Mouse (Mus musculus): ENCODE data around the gene Khdrbs1.
"Not testable (repeated sequence)": the region's sequence is repeated elsewhere in the genome, so short reads cannot be mapped to it uniquely, and the experiment has no call there.

Khdrbs1 gene

DNA sequence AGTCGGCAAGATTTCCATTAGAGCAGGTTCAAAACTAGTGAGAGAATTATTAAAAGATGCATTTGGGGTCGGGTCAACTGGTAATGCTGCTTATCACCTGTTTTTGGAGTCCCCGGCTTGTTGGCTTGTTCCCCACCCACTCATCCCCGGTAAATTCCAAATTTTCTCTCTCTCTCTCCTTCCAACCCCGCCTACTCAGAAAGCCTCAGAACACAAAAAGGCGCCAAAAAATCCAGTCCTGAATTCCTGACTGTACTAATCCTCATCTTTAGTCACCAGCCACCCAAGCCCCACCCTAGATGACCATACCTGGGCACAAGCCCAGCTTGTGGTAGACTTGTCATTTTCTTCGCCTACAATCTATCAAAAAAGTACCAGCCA lies 897 bp upstream of the Khdrbs1 start:
- DNase-seq, result peak in 1 of 2 experiments; percentile 17

DNA sequence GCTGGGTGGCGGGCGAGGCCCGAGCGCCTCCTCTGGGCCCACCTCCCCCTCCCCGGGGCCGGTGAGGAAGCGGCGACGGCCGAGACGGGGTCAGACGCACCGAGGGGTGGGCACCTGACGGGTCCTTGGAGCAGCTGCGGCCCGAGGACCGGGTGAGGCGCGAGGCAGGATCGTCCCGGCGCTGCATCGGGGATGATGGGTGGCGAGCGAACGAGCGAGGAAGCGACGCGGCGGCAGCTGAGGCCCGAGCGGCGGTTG lies 200 bp downstream of the Khdrbs1 start:
- no peak for DNase-seq

DNA sequence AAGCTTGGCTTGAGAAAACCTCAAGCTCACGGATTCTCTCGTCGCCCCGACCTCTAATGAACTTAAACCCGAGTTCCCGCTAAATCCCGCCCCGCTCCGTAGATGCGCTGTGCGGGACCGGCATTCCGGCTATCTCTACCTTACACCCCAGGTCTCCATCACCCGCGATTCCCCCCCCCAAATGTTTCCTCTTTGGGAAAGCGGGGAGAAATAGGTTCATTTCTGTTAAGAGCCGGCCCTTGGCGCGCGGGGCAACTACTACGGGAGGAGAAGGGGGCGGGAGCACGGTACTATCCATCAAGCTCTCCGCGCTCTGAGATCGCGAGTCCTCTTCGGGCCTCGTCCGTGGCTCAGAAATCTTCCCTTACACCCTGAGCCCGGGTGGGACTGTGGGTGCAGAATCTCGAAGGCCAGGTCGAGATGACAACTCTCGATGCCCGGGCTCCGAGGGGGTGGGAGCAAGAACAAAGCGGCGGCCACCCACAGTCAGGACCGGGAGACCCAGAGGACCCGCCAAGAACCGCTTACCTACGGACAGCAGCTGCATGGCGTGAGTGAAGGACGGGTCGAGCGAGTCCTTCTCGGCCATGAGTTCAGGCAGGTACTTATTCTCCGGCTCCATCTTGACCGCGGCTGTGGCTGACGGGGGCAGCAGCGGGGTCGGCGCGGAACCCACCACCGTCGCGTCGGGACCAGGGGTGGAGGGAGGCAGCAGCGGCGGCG lies 691 bp downstream of the Khdrbs1 start:
- peak; percentile 62 to 73 for DNase-seq

DNA sequence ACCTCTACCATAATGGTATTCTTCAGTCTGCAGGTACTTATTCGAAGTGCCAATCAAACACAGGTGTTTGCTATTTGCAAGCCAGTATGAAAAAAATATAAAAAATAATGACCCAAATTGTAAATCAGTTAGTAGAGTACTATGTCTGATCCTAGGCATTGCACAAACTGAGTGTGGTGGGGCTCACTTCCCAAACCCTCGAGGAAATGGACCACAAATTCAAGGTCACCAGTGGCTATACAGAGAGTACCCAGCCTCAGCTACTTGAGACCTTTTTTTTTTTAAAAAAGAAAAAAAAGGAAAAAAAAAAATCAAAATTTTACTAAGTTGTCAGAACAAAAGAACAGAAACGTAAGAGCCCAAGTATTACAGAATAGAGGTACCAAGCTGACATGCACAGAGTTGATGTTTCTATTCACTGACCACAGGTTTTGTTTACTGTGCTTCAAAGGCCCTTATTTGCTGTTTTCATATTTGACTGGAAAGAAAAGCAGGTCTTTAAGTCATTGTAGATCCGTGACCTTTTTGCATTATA lies 2.9 kb downstream of the Khdrbs1 start:
- no peak for DNase-seq

DNA sequence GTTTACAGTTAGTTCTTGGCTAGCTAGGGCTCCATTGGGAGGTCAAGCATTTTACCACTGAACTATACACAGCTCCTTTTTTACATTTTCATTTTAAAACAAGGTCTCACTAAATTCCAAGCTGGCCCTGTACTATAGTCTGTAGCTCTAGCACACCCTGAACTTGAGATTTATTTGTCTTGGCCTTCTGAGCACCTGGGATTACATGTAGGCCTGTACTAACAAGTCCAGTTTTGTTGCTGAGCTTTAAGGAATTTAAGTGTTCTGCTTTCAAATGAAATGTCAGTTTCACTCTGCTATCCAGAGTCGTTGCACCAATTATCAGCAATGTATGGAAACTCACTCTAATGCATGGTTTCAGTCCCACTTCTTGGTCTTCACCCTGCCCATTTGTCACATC lies 5.9 kb downstream of the Khdrbs1 start:
- no peak for DNase-seq

DNA sequence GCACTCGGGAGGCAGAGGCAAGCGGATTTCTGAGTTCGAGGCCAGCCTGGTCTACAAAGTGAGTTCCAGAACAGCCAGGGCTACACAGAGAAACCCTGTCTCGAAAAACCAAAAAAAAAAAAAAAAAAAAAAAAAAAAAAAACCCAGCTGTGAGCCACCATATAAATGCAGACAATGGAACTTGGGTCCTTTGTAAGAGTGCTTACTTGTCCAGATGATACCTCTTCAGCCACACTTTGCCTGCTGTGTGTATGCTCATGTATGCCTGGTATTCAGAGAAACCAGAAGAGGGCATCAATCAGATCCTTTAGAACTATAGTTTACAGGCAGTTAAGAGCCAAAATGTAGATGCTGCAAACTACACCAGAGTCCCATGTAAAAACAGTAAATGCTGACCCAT lies 6.6 kb downstream of the Khdrbs1 start:
- DNase-seq, result not testable (repeated sequence)

DNA sequence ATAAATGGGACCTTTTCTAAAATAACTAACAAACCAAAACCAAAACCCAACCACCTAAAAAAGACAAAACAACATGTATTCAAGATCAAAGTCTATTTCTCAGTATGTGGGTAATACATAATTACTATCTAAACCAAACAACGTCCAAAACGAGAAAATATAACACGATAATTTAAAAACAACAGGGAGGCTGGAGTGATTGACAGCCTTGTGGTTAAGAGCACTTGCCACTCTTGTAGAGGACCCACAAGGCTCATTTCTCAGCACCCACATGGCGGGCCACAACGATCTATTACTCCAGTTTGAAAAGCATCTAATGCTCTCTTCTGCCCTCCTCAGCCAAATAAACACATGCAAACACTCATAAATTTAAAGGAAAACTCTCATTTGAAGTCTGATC lies 10.7 kb downstream of the Khdrbs1 start:
- DNase-seq, result no peak

DNA sequence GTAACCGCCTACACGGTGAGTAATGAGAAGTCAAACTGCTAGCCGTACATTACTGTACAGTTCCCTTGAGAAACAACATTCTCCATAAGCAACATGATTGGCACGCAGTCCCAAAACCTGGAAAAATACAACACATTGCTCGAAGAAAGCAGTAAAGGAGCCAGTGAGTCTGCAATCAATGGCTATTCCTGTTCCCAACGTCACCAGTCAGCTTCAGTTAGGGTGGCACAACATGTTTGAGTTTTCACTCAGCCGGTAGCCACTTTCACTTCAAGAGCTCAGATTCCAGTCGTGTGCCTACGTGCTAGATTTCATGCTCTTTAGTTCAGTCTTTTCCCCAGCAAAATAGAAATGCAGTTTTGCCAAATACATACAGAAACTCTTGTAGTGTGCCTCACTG lies 25.8 kb downstream of the Khdrbs1 start:
- no peak for DNase-seq

DNA sequence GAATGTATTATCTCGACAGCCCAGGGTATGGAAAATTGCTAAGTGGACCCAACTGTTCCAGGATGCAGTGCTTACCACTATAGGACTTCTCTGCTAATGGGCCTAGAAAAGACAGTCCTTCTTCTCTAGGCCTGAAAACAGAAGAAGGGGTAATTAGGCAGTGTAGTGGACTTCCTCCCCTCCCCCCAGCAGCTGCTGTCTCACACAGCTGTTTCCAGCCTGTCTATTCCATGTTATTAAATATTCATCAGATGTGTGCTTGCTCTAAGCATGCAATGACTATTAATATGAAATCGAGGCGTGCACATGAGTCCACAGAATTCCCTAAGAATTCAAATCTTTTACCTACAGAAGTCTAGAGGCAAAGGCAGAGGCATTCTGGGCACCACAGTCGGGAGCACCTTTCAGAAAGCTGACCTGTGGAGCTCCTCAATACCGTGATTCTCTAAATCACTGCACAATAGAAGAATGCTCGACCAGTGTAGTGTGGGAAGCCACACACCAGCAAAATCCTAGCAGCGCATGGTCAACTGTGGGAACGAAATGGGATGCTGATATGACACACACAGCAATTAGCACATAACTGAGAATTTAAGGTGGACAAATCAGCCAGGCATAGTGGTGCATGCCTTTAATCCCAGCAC lies 32.5 kb downstream of the Khdrbs1 start:
- peak in 1 of 2 experiments; percentile 34 for DNase-seq

DNA sequence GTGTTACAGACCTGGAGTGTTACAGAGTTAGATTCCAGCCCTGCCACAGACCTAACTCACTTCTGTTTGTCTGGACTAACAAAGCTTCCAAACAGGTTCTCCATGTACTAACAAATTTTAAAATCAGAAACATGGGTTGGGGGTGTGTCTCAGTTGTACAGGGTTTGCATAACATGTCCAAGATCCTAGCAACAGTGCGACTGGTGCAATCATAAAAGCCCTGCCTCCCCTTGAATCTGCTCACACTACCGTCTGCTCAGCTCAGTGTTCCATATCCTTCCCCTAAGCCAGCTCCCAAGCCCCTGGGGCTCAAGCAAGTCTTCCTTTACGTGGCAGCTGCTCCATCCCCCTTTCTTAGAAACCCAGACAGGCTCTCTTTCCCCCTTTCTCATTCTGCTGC lies 35.4 kb downstream of the Khdrbs1 start:
- no peak for DNase-seq

DNA sequence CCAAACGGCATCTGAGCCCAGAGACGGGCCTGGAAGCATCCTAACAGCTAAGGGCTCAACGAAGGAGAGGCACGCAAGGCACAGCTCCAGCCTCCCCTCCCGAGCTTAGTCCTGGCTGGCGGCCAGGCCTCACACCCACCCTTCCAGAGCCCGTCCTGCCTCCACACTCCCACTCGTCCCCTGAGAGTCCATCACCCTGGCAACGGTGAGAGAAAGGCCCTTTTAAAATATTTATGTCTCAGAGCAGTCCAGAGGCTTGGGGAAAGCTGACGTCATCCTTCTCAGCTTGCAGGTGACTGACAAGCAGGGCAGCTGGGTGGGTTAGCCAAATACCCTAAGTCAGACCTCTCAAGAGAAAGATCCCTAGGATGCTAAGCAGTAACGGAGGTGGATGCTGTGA lies 39.6 kb downstream of the Khdrbs1 start:
- peak; percentile 81 to 88 for DNase-seq

DNA sequence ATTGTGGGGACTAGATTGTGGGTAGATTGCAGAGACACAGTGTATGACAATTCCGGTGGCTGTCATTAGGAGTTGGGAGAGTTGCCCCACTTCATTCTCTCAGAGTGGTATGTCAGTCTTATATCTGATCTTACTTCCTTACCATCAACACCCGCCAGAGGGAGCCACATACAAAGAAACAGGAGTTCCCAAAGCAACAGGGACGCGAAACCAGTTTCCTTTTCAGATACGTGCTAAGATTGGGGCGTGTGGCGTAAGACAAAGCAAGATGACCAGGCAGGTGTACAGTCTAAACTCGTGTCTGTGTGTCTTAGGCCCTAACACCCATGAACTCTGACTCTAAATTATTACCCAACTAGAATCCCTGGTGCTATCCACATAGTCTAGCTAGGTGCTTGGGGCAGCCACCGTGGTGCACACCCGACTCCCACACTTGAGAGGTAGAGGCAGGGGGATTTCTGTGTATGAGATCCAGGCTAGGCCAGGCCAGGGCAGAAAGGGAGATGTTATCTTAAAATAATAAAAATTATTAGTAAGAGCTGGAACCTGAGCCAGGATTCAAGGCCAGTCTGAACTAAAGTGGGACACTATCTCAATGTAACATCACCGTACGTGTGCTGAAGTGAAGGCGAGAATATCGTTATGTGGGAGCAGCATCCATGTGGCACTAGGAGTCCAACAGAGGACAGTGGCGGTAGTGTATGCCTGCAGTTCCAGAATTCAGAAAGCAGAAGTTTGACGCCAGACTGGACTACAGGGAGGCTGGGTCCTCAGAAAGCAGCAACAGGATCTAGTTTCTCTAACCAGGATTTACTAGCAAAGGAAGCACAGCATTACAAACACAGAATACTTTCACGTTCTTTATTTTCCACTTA lies 40.4 kb downstream of the Khdrbs1 start:
- peak; percentile 90 to 92 for DNase-seq

DNA sequence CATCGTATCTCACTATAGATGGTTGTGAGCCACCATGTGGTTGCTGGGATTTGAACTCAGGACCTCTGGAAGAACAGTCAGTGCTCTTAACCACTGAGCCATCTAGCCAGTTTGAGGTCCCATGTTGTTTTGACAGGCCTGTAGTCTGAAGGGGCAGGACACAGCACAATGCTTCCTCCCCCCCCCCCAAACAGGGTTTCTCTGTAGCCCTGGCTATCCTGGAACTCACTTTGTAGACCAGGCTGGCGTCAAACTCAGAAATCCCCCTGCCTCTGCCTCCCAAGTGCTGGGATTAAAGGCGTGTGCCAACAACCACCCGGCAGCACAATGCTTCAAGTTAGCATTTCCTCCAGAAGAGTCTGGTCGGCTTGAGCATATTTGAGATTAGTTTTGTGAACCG lies 41.4 kb downstream of the Khdrbs1 start:
- not testable (repeated sequence) for DNase-seq

DNA sequence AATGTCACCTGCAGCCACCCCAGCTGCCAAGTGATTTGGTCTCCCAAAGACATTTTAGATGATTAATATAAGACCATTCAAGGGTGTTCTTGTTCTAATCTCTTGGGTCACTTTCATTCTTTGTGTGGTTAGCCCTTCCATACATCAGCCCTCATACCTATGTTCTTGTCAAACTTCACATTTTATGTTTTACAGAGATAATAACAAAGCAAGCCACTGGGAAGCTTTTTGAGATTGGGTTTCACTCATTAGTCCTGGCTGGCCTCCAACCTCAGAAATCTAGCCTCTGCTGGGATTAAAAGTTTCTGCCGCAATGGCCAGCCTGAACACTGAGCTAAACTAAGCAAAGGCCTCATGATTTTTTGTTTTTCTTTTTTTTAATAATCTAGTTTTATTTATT lies 41.9 kb downstream of the Khdrbs1 start:
- DNase-seq, result no peak

DNA sequence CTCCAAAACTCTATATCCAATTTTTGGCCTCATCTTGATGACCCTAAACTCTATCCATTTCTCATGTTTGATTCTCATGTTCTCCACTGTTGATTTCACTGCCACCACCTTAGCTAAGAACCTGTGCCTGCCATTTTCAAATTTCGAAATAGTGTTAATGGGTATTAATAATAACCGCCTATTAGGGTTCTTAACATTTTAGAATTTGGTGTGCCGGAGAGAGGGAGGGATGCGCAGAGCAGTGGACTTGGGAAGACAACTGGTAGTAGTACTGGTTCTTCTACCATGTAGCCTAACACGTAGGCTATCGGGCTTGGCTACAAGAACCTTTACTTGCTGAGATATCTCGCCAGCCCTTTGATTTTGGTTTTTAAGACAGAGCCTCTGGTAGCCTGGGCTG lies 44.9 kb downstream of the Khdrbs1 start:
- no peak for DNase-seq

DNA sequence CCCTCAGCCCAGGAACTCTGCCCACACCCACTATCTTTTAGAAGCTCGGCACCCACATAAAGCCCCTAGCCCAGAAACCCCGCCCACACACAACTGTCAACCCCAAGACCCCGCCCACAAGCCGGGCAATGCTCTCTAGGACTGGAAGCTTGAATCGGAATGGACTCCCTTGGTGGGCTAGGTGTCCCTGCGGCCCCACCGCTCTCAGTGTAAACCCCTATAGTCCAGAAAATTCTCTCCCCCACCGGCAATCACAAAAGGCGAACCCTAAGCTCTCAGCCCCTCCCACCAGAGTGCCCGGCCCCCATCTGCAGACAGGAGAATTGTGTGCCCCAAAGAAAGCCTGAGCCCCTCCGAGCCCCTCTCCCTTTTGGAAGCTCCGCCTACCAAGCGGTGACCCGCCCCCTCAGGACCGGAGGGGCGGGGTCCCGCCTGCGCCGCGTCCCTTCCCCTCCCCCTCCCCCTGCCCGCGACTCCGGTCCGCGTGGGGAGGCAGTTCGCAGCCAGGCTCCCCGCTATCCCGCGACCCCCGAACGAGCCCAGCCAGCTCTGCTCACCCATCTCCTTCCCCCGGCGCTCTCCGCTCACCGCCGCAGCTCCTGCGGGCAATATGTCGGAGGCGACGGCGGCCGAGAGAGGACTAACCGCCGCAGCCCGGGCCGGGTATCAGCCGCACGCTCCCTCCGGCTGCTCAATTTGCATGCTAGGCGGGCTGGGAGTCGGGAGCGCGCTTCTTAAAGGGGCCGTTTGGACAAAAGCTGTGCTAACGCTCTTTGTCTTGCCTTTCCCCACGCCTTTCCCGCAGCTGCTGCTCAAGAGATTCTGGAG lies 45.7 kb downstream of the Khdrbs1 start, which contains the start of gene Tmem39b:
Gene Tmem39b, minus strand, starts transcription at position 681 of the 828 bp plus-strand sequence.
- DNase-seq, result peak; percentile 93 to 96

DNA sequence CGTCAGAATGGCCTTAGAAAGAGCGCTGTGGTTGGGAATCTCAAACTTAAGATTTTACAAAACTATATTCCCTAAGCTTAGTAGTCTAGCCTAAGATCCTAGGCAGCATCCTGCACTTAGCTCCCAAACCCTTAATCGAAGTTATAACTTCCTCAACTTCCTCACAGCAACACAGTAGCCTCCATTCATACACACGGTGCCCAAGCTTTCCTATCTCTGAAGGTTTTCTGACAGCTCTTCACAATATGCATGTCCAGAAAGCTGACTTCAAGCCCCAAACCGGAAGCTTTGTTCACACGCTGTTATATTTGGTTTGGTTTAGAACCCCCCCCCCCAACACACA lies 46.3 kb downstream of the Khdrbs1 start:
- no peak for DNase-seq

DNA sequence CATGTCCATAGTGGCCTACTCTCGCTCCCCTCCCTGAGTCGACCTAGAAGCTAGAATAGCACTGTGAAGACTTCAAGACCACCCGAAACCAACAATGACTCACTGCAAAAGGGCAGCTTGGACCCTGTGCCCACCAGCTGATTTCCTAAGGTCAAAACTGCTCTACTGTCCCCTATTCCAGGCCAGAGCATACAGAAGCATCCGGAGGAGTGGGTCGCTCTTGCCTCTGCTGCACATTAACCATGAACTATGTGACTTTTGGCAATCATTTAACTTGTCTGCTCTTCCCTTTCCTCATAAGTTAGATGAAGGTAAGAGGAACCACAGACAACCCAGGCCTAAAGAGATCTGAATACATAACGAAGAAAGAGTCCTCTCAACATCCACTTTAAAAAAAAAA lies 57.6 kb downstream of the Khdrbs1 start:
- DNase-seq, result peak in 1 of 2 experiments; percentile 49

DNA sequence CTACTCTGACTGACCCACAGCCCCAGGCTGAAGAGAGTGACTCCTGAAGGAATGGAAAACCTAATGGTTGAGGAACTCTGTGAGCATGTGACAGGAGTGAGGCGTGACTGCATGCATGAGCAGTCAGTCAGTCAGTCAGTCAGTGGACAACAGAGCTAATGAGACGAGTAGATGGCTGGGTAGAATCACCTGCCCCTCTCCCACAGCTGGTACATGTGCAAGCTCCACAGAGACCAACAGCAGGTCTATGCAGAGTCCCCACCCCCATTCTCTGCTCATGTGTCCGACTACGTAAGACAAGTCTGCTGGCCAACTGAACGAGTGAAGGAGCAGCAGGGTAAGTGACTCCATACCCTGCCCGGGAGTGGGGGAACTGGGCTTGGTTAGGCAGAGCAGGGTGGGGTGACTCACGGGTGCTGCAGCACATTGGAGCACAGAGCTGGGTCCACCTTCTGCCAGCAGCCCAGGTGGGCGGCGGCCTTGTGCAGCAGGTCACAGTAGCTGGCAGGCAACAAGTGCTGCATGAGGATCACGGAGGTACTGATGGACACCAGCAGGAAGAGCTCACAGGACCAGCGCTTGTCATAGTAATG lies 58.1 kb downstream of the Khdrbs1 start:
- peak; percentile 52 to 73 for DNase-seq

DNA sequence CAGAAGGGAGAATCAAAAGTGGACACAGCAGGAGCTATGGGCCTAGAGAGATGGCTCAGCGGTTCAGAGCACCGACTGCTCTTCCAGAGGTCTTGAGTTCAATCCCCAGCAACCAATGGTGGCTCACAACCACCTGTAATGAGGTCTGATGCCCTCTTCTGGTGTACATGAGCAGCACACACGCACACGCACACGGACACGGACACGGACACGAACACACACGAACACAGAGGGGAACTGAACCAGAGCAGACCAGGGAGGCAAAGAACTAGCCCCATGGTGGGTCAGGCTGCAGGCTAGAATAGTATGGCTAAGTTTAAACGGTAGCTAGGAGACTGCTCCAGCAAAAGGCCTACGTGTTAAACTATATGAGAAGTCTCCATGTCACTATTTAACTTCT lies 60.3 kb downstream of the Khdrbs1 start:
- DNase-seq, result no peak

DNA sequence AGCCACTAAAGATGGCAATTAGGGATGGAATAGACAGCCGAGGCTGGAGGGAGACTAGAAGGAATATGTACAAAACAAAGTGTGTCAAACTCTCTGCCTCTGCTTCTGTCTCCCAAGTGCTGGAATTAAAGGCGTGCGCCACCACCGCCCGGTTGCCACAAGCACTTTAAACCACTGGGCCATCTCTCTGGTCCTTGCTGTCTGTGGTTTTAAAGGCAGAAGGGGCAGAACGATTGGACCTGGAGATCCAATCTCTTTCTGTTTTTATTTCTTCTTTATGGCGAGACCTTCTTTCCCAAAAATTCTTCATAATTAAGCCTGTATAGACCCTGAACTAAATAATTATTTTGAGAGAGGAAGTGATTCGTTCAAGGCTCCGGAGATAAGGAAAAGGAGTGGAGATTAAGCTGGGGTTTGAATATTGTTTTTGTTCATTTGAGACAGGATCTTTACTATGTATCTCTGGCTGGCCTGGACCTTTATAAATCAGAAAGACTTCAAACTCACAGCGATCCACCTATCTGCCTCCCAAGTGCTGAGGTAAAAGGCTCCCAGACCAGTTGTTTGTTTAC lies 69.1 kb downstream of the Khdrbs1 start:
- no peak for DNase-seq

All from kidney, postnatal 4 days (tissue).